Comparison of ENCODE assay signal across 27 mouse cellular contexts in genomic region chr6:95150885-95151284, GRCm38 (mm10). TPM values are rescaled to one million over a fixed set of nuclear protein-coding genes. Genes with fewer than 3 reads are reported as not detected.
"Had no signal": no experiment of that assay in that cellular context is flagged by ENCODE, and none has a peak within 500 bp of the region (broad histone marks: within the 10 kb centered on the region; RNA-seq: fewer than 3 reads in every experiment).

No protein-coding gene starts in this region.

- H3K4me1 ChIP-seq: embryonic facial prominence, embryonic 15.5 days; forebrain, embryonic 12.5 days; forebrain, embryonic 13.5 days; forebrain, embryonic 15.5 days had no signal

- H3K9ac ChIP-seq: embryonic facial prominence, embryonic 12.5 days; embryonic facial prominence, embryonic 13.5 days; embryonic facial prominence, embryonic 15.5 days; forebrain, embryonic 12.5 days; forebrain, embryonic 13.5 days; forebrain, embryonic 15.5 days; forebrain, postnatal 0 days had no signal

- H3K27ac ChIP-seq: embryonic facial prominence, embryonic 12.5 days; embryonic facial prominence, embryonic 13.5 days; embryonic facial prominence, embryonic 15.5 days; forebrain, embryonic 10.5 days; forebrain, embryonic 12.5 days; forebrain, embryonic 13.5 days; forebrain, embryonic 15.5 days; gastrocnemius, adult 2 months; heart, adult 2 months had no signal

- H3K27me3 ChIP-seq: embryonic facial prominence, embryonic 12.5 days; embryonic facial prominence, embryonic 13.5 days; embryonic facial prominence, embryonic 15.5 days; forebrain, embryonic 12.5 days; forebrain, embryonic 13.5 days; forebrain, embryonic 15.5 days had no signal

- H3K9me3 ChIP-seq: embryonic facial prominence, embryonic 12.5 days; embryonic facial prominence, embryonic 13.5 days; embryonic facial prominence, embryonic 15.5 days; forebrain, embryonic 10.5 days; forebrain, embryonic 12.5 days; forebrain, embryonic 13.5 days; forebrain, embryonic 15.5 days had no signal

- DNase-seq: cerebellum, adult 2 months; cerebellum, adult 8-10 months; cerebellum, adult 9-10 months; cerebellum, adult 9-11 months; cerebellum, postnatal 10 days; cerebellum, postnatal 14 days; cerebellum, postnatal 25 days; cerebellum, postnatal 36 days; embryo, embryonic 11 days; forebrain, postnatal 0 days; gastrocnemius, postnatal 10 days; gastrocnemius, postnatal 14 days; gastrocnemius, postnatal 25 days; heart, adult 11 months; heart, adult 18-20 months; heart, adult 2 months had no signal

- H3K4me3 ChIP-seq: embryonic facial prominence, embryonic 12.5 days; embryonic facial prominence, embryonic 13.5 days; embryonic facial prominence, embryonic 15.5 days; erythroblast, embryonic 14.5 days; forebrain, embryonic 10.5 days; forebrain, embryonic 12.5 days; forebrain, embryonic 13.5 days; forebrain, embryonic 15.5 days; gastrocnemius, adult 2 months; heart, adult 2 months had no signal

- H3K4me2 ChIP-seq: embryonic facial prominence, embryonic 12.5 days; embryonic facial prominence, embryonic 13.5 days; embryonic facial prominence, embryonic 15.5 days; forebrain, embryonic 12.5 days; forebrain, embryonic 13.5 days; forebrain, embryonic 15.5 days had no signal

- H3K36me3 ChIP-seq: embryonic facial prominence, embryonic 12.5 days; embryonic facial prominence, embryonic 13.5 days; embryonic facial prominence, embryonic 15.5 days; forebrain, embryonic 10.5 days; forebrain, embryonic 12.5 days; forebrain, embryonic 15.5 days had no signal

- ATAC-seq: forebrain, embryonic 13.5 days; forebrain, embryonic 14.5 days; forebrain, embryonic 15.5 days; forebrain, embryonic 16.5 days; forebrain, postnatal 0 days had no signal

RNA-seq across cellular contexts. Expression of gene Kbtbd8, which starts 33.8 kb away (rescaled TPM):
- polyA plus RNA-seq: erythroblast, embryonic 14.5 days had no signal
